8 mouse cellular contexts compared by ENCODE assay signal in the genomic region with DNA sequence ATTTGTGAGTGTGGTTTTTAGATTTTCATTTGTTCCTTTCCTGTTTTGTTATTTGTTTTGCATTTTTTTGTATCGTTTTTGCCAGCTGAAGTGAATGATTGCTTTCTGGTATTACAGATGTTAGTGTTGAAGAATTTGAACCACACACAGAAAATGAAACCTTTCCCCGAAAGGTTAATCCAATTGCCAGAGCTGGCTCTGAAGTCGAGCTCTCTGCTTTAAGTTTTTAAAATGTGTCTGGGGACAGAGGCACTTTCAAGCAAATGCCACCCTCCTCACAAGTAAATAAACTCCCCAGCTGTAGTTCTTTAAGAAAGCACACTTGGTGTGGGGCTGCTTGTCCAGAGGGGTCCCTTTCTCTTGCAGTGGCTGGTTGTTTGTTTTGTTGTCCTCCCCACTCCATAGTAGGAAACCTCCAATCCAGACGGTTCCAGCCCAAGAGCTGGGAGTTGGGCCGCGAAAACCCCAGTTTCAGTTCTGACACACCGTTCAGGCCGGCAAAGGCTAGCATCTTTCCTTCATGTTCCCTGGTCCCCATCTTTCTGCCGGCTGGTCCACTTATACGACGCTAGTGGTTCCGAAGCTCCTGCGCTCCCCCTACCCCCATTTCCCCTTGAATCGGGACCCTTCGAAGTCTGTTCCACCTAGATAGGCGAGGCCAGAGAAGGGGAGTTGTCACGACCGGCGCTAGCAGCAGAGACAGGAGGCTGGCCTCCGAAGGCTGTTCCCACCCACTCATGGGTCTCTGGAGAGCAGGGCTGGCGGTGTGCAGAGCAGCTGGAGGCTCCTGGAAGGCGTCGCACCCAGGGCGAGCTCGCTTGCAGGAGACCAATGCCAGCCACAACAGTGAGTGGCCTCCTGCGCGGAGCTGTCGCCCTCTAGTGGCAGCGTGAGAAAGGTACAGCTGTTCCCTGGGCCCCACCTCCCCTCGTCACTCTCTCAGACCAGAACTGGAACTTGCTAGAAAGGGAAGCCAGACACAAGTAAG. TPM values are rescaled to one million over a fixed set of nuclear protein-coding genes. Genes with fewer than 3 reads are reported as not detected.
A peak's percentile ranks its signal among the peaks of the same experiment; 100 is the strongest.
DNase-seq lines count a peak whose midpoint lies in the region; ATAC-seq lines count a peak whose summit lies in the region.

No protein-coding gene starts in this region.

- no peaks in the 10 kb centered on the region for H3K27me3 ChIP-seq in hindbrain, embryonic 16.5 days (replicated peaks; ENCODE audit: control insufficient read depth, insufficient read depth, low read length)

- DNase-seq in ZHBTc4 (ENCODE audit: low read depth, low spot score): peak; percentile 97
- peak; percentile 90 to 93 for DNase-seq in cerebellum, postnatal 4 days (ENCODE audit: low spot score in 2 of 2)
- DNase-seq in gastrocnemius, adult 18-20 months (ENCODE audit: low spot score): peak; percentile 94
- DNase-seq in left cerebral cortex, adult 18-20 months (ENCODE audit: low spot score in 2 of 2): peak; percentile 89 to 91
- peak; percentile 94 to 95 for DNase-seq in lung, postnatal 4 days
- peak; percentile 93 for DNase-seq in retina, postnatal 1 day
- peak; percentile 71 to 87 for DNase-seq in urinary bladder, adult 18-20 months (ENCODE audit: low spot score in 2 of 2)

- H3K4me1 ChIP-seq in hindbrain, embryonic 16.5 days (ENCODE audit: control insufficient read depth, insufficient read depth, low read depth, low read length): no peaks in the 10 kb centered on the region

- 8% methylated on average over 27 of the region's 30 CpGs for WGBS in hindbrain, embryonic 16.5 days

- peak overlapping the region; percentile 52 for H3K4me3 ChIP-seq in hindbrain, embryonic 16.5 days (ENCODE audit: low read length)

- peak overlapping the region; percentile 93 for H3K4me2 ChIP-seq in hindbrain, embryonic 16.5 days (ENCODE audit: low read length)

- peak overlapping the region; percentile 75 for H3K9ac ChIP-seq in hindbrain, embryonic 16.5 days (ENCODE audit: low read depth, low read length)

- ATAC-seq in hindbrain, embryonic 16.5 days: peak; percentile 97

- H3K27ac ChIP-seq in hindbrain, embryonic 16.5 days (ENCODE audit: low read depth, low read length): peak overlapping the region; percentile 63

- H3K36me3 ChIP-seq in hindbrain, embryonic 16.5 days (ENCODE audit: control insufficient read depth, insufficient read depth, low read length): no peaks in the 10 kb centered on the region

- H3K9me3 ChIP-seq in hindbrain, embryonic 16.5 days (ENCODE audit: control insufficient read depth, low read length): no peaks in the 10 kb centered on the region

RNA-seq across cellular contexts. Expression of gene Skor1, which starts 25.0 kb away (rescaled TPM):
- total RNA-seq in gastrocnemius, adult 18-20 months (2021): under 1 TPM; 0.05 to 0.11 TPM
- 10.8 and 11.8 TPM in 2 replicates for polyA plus RNA-seq in hindbrain, embryonic 16.5 days (2015; fragmentation: Nextera tagmentation; extraction: Ambion mirVana)
- under 1 TPM; 0.23 TPM for total RNA-seq in left cerebral cortex, adult 18-20 months (2021)

Comparison
In these comparisons a context has a peak if more than half of its experiments do, and no peak if none do; other contexts are left out.
1. Peak in every context shown above with its lines: DNase-seq, ATAC-seq, H3K4me3 ChIP-seq and H3K27ac ChIP-seq.